Mouse (Mus musculus) cerebellum, postnatal 25 days (tissue): ENCODE measurements around the gene Dhrs11.
"Not testable (repeated sequence)": the region's sequence is repeated elsewhere in the genome, so short reads cannot be mapped to it uniquely, and the experiment has no call there.

Experiments
- DNase-seq, 2 experiments: peaks; one replicate each; pipeline ENCODE4 v3.0.0; 2021; ENCODE audit warnings: mixed read lengths in 2 of 2

The Dhrs11 gene

GRCm38 (mm10) chr11:84828516-84829399 is at the start of gene Dhrs11:
TSS of gene Dhrs11 (minus strand) at chr11:84828994.
- peak; percentile 94 to 95 for DNase-seq

GRCm38 (mm10) chr11:84876020-84876419 is 47.2 kb upstream of the Dhrs11 start:
- DNase-seq = not testable (repeated sequence)

DNA sequence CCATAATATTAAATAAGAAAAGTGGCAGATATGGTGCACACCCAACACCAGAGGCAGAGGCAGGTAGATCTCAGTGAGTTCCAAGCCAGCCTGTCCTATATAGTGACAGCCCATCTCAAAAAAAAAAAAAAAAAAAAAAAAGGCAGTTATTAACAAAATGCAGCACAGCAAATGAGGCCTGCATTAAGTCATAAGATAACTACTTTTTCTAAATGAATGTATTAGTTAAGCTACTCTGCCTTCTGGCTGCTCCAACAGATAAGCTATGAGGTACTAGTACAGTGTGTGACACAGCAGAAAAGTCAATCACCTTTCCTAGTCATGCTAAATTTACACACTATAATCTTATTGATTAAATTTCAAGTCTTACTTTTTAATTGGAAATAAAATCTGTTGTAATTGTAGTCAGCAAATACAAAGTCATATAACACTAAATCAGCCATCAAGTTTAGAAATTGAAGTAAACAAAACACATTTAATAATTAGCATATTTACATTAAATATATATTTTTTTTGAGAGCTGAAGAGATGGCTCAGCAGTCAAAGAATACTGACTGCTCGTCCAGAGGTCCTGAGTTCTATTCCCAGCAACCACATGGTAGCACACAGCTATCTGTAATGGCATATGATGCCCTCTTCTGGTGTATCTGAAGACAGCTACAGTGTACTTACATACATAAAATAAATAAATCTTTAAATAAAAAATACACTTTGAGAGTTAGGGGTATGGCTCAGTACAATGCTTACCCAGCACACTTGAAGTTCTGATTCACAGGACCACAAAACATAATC is 44.4 kb upstream of the Dhrs11 start:
- no peak for DNase-seq

DNA sequence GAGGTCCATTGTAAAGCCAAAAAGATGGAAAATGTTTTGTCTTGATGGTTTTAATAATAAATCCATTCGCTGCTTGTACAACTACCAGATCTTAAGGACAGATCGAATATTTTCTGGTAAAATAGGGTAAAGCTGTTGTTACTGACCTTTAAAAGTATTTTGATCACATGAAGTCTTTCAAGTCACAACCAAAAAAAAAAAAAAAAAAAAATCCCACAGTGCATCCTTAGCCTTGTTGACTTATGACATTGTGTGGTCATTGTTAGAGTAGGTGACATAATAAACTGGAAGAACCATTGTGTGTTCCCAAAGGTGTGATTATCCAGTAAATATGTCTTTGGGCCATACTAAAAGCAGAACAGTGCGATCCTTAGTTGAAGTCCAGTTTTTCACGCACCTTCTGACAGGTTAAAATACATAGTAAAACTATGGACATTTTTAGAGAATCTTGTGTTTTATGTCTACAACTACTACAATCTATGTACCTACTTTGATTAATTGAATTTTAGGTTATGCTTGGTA is 42.8 kb upstream of the Dhrs11 start:
- no peak for DNase-seq

GRCm38 (mm10) chr11:84871046-84871445 is 42.3 kb upstream of the Dhrs11 start:
- no peak for DNase-seq

DNA sequence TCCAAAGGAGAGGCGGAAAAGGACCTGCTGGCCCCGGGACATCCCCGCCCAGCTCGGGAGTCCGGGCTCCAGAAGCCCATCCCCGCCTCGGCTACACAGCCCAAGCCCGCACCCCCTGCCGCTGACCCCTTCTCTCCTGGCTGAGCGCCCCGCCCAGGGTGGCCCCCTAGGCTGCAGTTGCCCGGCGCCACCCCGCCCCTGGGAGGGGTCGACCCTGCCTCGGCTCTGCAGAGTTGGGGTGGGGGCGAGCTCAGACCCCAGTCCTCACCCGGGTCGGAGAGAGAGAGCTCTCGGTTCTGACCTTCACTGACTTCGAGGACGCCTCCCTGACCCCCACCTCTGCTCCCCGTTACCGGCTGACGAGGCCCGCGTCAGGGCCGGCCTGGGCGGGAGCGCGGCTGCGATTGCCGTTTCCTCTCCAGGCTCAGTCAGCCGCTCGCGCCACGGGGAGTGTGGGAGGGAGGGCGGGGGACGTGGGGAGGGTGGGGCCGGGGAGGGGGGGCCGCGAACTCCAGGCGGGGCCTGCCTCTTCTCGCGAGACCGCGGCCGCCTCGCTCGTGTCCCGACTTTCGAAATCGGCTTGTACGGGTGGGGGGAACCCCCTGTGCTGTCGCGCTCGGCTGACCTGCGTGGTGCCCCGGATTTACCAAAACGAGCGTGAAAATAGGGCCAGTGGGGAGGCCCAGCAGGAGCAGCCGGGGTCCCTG is 41.7 kb upstream of the Dhrs11 start, which contains the start of gene Ggnbp2:
TSS of gene Ggnbp2 (minus strand) at position 481 of the 707 bp plus-strand sequence.
- peak; percentile 93 to 96 for DNase-seq

DNA sequence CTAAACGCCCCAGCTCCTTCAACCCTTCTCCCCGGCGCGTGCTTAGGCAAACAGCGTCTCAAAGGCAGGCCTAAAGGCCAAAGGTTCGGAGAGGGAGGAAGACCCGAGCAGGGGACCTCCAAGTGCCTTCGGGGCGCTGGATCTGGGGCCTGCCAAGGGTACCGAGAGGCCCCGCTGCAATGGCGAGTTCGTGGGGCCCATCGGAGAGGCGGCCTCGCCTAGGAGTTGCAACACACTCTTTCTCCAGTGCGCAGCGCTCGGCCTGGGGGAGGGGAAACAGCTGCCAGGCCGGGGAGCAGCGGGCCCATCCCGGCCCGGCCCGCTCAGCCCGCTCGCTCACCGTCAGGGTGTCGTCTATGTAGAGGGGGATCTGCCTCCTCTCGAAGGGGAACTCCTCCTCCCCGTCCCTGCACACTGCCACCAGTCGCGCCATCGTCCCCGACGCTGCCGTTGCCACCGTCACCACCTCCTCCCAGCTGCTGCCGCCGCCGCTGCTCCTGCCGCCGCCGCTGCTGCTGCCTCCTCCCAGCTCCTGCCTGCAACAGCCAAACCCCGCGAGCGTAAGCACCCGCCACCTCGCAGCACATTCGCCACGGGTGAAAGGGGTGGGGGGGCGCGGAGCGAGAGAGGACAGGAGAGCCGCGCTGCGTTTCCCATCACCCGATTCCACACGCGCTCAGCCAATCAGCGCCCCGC is 40.9 kb upstream of the Dhrs11 start:
- peak; percentile 92 to 96 for DNase-seq

DNA sequence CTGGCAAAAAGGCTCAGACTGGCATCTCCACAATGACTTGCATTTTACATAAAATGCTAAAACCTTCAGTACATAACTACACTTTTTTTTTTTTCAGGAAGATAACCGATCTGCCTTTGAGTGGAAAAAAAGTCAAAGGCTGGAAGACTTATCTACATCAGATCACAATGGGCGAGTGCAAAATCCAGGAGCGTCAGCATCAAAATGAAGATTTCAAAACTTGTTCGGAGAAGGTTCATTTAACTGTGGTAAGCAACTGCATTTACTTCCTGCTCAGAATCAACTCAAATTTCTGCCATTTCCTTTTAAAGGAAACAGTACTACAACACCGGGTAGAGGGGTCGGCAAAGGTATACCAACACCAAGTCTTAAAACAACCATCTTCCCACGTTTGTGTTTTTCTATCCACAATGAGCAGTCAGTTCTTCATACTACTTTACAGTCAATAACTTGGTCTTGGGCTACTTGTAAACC is 40.0 kb upstream of the Dhrs11 start:
- DNase-seq = no peak

- no peak for DNase-seq
These were observed 38.8 kb upstream of the Dhrs11 start for GRCm38 (mm10) chr11:84867586-84867985.

GRCm38 (mm10) chr11:84865268-84865667 is 36.5 kb upstream of the Dhrs11 start:
- DNase-seq = no peak

- no peak for DNase-seq
These were observed 26.5 kb upstream of the Dhrs11 start for GRCm38 (mm10) chr11:84855285-84855684.

- no peak for DNase-seq
These were observed 18.8 kb upstream of the Dhrs11 start for GRCm38 (mm10) chr11:84847475-84848090.

GRCm38 (mm10) chr11:84846741-84847474 is 18.1 kb upstream of the Dhrs11 start:
- DNase-seq = no peak

GRCm38 (mm10) chr11:84839330-84839729 is 10.5 kb upstream of the Dhrs11 start:
- no peak for DNase-seq

DNA sequence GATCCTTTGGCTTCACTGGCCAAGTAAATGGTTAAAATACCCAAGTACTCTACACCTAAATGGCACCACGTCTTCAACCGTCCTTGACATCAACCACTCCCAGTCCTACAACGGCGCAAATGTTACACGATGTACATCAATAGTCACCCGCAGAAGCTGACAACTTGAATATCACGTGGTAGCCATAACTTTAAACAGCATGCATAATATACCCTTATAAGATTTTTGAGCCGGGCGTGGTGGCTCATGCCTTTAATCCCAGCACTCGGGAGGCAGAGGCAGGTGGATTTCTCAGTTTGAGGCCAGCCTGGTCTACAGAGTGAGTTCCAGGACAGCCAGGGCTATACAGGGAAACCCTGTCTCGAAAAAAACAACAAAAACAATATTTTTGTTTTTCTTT is 701 bp upstream of the Dhrs11 start:
- not testable (repeated sequence) for DNase-seq

DNA sequence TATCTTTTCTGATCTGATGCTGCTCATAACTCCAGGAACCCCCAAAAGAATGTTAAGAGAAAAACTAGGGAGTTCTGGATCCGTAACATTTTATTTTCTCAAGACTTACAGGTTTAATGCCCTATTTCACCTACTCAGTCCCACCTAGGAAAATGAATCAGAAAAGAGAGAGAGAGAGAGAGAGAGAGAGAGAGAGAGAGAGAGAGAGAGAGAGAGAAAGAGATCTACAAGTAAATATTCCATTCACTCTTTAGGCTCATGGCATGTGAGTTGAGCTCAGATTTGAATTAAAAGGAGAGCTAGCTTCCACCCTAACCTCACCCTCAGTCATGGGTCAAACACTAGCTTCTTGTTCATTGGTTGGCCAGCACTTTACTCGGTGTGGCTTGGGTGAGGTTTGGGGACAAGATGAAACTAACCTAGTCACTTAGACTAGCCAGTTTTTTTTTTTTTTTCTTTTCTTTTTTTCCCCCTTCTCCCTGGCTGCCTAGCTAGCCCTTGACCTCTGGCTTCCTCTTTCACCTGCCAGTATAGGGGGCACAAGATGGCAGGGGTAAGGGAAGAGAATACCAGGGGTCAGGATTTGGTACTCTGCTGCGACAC is 792 bp downstream of the Dhrs11 start:
- no peak for DNase-seq

- DNase-seq = no peak
These were observed 1.3 kb downstream of the Dhrs11 start for GRCm38 (mm10) chr11:84827492-84827891.

GRCm38 (mm10) chr11:84826185-84826584 is 2.6 kb downstream of the Dhrs11 start:
- peak; percentile 85 to 92 for DNase-seq

DNA sequence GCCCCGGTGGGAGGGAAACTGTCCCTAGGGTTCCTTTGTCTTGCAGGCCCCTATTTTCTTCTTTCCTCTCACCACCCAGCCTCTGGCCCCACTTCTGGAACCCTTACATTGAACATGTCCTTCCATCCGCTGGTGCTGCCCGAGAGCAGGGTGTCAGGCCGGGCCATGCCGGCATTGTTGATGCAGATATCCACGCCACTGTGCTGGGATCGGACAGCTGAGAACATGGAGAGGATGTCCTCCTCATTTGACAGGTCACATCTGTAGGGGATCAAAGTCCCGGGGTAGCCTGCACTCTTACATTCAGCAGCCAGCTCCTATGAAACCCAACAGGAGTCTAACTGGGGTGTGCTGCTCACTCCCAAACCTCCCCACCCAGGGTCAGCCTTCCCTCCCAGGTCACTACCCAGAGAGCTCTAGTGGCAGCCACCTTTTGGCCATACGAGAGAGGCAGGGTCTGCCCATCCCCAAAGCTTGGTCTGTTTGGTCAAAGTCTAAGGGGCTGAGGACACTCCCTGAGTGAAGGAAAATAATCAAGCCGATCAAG is 3.5 kb downstream of the Dhrs11 start:
- peak in 1 of 2 experiments; percentile 25 for DNase-seq

DNA sequence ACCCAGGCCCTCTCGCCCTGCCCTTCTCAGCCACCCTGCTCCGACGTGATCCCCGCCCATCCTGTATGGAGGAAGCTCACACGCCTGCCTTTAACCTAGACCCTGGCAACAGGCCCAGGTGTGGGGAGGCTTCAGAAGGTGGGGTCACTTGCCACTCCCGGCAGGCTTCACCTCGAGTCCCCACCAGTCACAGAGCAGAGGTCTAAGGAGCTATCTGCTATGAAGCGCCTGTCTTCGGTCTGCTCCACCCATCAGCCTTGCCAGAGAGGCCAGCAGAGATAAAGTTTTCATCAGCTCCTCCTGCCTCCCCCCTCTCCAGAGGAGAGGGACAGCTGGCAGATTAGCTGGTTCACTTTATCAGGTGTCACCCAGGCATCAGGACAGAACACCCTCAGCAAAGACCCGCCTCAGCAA is 5.3 kb downstream of the Dhrs11 start:
- peak in 1 of 2 experiments; percentile 41 for DNase-seq
